Mouse (Mus musculus): ENCODE measurements around the gene Parp6. TPM values are rescaled to one million over a fixed set of nuclear protein-coding genes. Genes with fewer than 3 reads are reported as not detected.

Parp6 gene
- polyA plus RNA-seq (2012; ENCODE audit: insufficient read depth, low replicate concordance): 5.5 and 6.2 TPM in 2 replicates

DNA sequence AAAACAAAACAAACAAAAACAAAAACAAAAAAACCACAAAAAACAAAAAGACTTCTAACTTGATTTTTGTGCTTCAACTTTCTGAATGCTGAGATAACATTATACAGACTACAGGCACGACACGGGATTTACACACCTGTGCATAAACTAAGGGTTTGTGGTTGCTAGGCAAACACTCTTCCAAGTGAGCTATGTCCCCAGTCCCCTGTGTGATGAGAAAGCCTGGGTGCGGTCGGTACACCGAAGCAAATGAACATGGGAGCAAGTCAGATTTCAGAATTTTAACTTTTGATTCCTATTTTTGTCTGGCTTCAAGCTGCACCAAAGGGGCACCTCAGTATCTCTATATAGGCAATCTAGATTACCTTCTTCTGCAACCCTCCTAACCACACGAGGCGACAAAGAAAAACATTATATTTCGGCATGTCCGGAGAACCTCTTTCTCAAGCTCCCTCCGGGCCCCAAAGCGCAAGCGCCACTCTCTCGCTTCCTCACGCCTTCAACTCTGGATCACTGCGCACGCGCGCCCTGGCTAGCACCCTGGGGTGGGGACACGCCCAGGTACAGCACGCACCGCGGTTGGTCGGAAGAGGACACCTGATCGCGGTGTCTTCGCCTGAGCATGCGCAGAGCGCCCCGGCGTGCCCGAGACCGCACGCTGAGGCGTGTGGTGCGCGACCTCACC, at the start of gene Parp6:
Gene Parp6, plus strand, starts transcription at position 663 of the 685 bp plus-strand sequence.
- TF ChIP-seq FLI1 (IDR thresholded peaks at IDR 0.05; ENCODE audit: low read length) (no peak), GATA1 (IDR thresholded peaks at IDR 0.05; ENCODE audit: borderline replicate concordance, low read length) (no peak)
- H3K27me3 ChIP-seq (replicated peaks): peaks cover 11% of the 10 kb centered on the region
- no peaks in the 10 kb centered on the region for H3K9me3 ChIP-seq

DNA sequence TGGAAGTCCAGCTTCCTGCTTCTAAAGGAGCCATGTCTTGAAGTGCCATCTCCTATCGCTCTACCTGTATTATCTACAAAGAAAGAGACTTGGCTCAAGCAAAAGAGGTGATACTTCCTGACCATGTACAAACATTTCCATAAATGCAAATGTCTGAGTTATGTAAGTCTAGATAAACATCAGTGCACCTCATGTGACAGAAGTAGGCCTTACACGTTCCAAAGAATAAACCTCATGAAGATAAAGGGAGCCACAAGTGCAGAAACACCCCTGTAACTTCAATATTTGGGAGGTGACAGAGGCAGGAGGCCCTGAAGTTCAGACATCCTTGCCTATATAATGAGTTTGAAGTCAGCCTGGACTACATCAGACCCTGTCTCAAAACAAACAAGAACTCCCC, 45.2 kb upstream of the Parp6 start:
- Histone ChIP-seq H3K9me3 (no peaks in the 10 kb centered on the region), H3K36me3 (replicated peaks; ENCODE audit: low read length) (no peaks in the 10 kb centered on the region), H3K4me3 (replicated peaks) (no peak overlapping the region), H3K27me3 (replicated peaks) (peaks cover 22% of the 10 kb centered on the region), H3K4me1 (peaks cover 16% of the 10 kb centered on the region)
- TF ChIP-seq FLI1 (IDR thresholded peaks at IDR 0.05; ENCODE audit: low read length): no peak

More for the DNA sequence above, at the start of gene Parp6:
- H3K4me1 ChIP-seq: peaks cover 47% of the 10 kb centered on the region
- H3K36me3 ChIP-seq (replicated peaks; ENCODE audit: low read length): peaks cover 11% of the 10 kb centered on the region
- H3K4me3 ChIP-seq (replicated peaks): peak within 1 kb of the TSS; percentile 92

DNA sequence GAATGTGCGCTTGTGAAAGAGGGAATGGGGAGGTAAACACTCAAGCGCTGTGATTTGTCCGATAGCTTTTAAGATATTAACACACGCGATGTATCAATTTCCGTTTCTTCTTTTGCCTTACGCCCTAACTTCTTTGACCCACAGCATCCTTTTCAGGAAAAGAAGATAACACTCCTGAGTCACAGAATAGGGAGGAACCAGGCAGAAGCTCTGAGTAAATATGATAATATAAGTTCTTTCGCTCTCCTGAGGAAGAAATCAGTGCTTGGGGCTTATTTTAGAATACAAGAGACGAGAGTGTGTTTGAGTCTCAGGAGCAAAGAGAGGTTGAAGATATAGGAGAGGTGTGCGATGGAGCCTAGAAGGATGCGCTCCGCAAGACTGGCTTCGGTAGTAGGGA, 39.7 kb upstream of the Parp6 start:
- peak overlapping the region; percentile 88 for H3K4me3 ChIP-seq (replicated peaks)
- no peak for TF ChIP-seq GATA1 (IDR thresholded peaks at IDR 0.05; ENCODE audit: borderline replicate concordance, low read length)
- TF ChIP-seq FLI1 (IDR thresholded peaks at IDR 0.05; ENCODE audit: low read length): no peak
- no peaks in the 10 kb centered on the region for H3K36me3 ChIP-seq (replicated peaks; ENCODE audit: low read length)
- peaks cover 17% of the 10 kb centered on the region for H3K4me1 ChIP-seq
- H3K27me3 ChIP-seq (replicated peaks): peaks cover 64% of the 10 kb centered on the region
- no peaks in the 10 kb centered on the region for H3K9me3 ChIP-seq

- peaks cover 17% of the 10 kb centered on the region for H3K4me1 ChIP-seq
- H3K4me3 ChIP-seq (replicated peaks): peak within 1 kb of the TSS; percentile 88
- no peak for TF ChIP-seq FLI1 (IDR thresholded peaks at IDR 0.05; ENCODE audit: low read length)
- TF ChIP-seq GATA1 (IDR thresholded peaks at IDR 0.05; ENCODE audit: borderline replicate concordance, low read length): no peak
- H3K9me3 ChIP-seq: no peaks in the 10 kb centered on the region
- no peaks in the 10 kb centered on the region for H3K36me3 ChIP-seq (replicated peaks; ENCODE audit: low read length)
- peaks cover 68% of the 10 kb centered on the region for H3K27me3 ChIP-seq (replicated peaks)
These were observed 39.1 kb upstream of the Parp6 start, which contains the start of gene Celf6 for GRCm38 (mm10) chr9:59577844-59578504. Gene Celf6, plus strand, starts transcription at chr9:59577917.

DNA sequence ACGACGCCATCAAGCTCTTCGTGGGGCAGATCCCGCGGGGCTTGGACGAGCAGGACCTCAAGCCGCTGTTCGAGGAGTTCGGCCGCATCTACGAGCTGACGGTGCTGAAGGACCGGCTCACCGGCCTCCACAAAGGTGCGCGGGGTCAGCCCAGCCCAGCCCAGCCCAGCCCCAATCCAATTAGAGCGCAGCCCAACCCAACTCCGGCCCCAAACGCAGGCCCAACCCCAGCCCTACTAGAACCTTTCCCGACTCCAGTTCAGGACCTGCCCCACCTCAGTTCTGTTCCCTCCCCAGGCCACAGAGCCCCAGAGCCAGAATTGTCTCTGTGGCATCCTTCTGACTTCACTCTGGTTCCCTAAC, 38.6 kb upstream of the Parp6 start:
- TF ChIP-seq FLI1 (IDR thresholded peaks at IDR 0.05; ENCODE audit: low read length): no peak
- TF ChIP-seq GATA1 (IDR thresholded peaks at IDR 0.05; ENCODE audit: borderline replicate concordance, low read length): no peak
- H3K9me3 ChIP-seq: no peaks in the 10 kb centered on the region
- H3K36me3 ChIP-seq (replicated peaks; ENCODE audit: low read length): no peaks in the 10 kb centered on the region
- peaks cover 70% of the 10 kb centered on the region for H3K27me3 ChIP-seq (replicated peaks)
- H3K4me3 ChIP-seq (replicated peaks): peak overlapping the region; percentile 88
- peaks cover 17% of the 10 kb centered on the region for H3K4me1 ChIP-seq

DNA sequence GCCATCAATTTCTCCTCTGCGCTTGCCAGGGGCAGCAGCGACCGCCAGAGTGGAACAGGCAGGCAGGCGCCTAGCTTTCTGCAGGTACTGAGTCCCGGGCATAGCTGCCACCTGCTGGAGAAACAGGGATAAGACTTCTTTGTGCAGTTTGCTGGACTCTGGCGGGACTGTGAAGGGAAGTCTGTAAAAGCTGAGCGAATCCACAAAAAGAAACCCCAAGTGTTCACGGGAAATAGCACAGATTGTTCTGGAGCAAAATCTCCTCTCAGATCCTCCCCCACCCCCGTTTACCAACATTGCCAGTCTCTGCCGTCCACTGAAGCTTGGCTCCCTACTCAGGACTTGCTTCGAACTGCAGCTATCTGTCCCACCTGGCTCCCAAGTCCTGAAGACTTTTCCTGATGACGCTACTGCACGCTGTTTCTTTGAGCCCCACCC, 32.2 kb upstream of the Parp6 start:
- H3K9me3 ChIP-seq: no peaks in the 10 kb centered on the region
- TF ChIP-seq GATA1 (IDR thresholded peaks at IDR 0.05; ENCODE audit: borderline replicate concordance, low read length) (no peak), FLI1 (IDR thresholded peaks at IDR 0.05; ENCODE audit: low read length) (no peak)
- no peaks in the 10 kb centered on the region for H3K36me3 ChIP-seq (replicated peaks; ENCODE audit: low read length)
- peaks cover 86% of the 10 kb centered on the region for H3K27me3 ChIP-seq (replicated peaks)
- peaks cover 20% of the 10 kb centered on the region for H3K4me1 ChIP-seq
- peak overlapping the region; percentile 64 for H3K4me3 ChIP-seq (replicated peaks)

DNA sequence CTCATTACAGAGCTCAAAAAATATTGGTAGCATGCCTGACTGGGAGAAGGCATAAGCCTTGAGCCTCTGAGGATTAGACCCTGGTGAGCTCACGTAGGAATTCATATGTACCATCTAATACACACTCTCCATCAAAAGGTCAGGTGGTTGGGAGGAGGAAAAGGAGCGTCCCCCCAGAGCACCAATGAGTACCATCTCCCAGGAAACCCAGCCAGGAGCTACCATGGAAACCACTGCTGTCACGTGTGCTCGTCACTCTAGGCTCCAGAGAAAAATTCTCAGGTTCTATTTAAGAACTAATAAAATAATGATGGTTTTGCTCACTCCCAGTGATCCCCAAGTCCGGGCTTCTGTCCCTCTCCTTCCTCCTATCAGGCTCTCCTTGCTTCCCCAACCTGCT, 28.8 kb upstream of the Parp6 start:
- Histone ChIP-seq H3K36me3 (replicated peaks; ENCODE audit: low read length) (no peaks in the 10 kb centered on the region), H3K4me3 (replicated peaks) (no peak overlapping the region), H3K9me3 (no peaks in the 10 kb centered on the region), H3K27me3 (replicated peaks) (peaks cover 80% of the 10 kb centered on the region), H3K4me1 (peaks cover 33% of the 10 kb centered on the region)
- TF ChIP-seq GATA1 (IDR thresholded peaks at IDR 0.05; ENCODE audit: borderline replicate concordance, low read length): no peak
- TF ChIP-seq FLI1 (IDR thresholded peaks at IDR 0.05; ENCODE audit: low read length): no peak

GRCm38 (mm10) chr9:59588710-59589671, 28.1 kb upstream of the Parp6 start:
- Histone ChIP-seq H3K27me3 (replicated peaks) (peaks cover 74% of the 10 kb centered on the region), H3K36me3 (replicated peaks; ENCODE audit: low read length) (no peaks in the 10 kb centered on the region), H3K4me1 (peaks cover 33% of the 10 kb centered on the region), H3K9me3 (no peaks in the 10 kb centered on the region), H3K4me3 (replicated peaks) (no peak overlapping the region)
- TF ChIP-seq FLI1 (IDR thresholded peaks at IDR 0.05; ENCODE audit: low read length): no peak
- no peak for TF ChIP-seq GATA1 (IDR thresholded peaks at IDR 0.05; ENCODE audit: borderline replicate concordance, low read length)

DNA sequence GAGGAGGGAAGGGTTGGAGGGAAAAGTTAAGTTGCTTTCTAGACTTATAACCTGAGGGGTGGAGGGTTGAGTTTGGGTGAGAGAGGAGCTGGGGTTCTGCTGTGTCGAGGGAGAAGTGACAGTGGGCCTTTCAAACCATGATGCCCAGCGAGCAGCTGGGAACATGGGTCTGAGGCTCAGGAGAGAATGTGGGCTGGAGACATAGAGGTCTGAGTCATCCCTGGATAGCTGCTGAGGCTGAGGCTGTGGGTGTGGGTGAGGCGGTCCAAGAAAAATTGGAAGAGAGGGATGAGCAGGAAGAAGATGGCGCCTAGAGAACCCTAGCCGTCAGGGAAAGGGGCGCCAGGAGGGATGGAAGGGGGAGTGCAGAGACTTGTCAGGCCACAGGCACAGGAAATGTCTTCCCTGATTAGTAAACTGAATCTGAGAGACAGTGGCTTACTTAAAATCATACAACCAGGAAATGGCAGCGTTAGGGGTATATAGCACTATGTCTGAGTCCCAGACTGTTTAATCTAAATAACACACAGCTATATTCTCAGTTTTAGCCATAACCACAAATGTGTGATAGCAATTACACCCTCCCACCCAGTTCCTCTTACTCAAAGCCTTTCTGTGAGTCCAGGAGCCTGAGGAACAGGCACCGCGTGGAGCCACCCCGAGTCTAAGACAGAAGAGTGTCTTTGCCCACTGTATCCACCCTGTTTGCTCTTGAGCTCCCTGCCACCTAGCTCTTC, 27.2 kb upstream of the Parp6 start:
- no peaks in the 10 kb centered on the region for H3K36me3 ChIP-seq (replicated peaks; ENCODE audit: low read length)
- H3K27me3 ChIP-seq (replicated peaks): peaks cover 66% of the 10 kb centered on the region
- no peaks in the 10 kb centered on the region for H3K9me3 ChIP-seq
- H3K4me3 ChIP-seq (replicated peaks): no peak overlapping the region
- peaks cover 28% of the 10 kb centered on the region for H3K4me1 ChIP-seq
- TF ChIP-seq GATA1 (IDR thresholded peaks at IDR 0.05; ENCODE audit: borderline replicate concordance, low read length) (no peak), FLI1 (IDR thresholded peaks at IDR 0.05; ENCODE audit: low read length) (no peak)

Data from megakaryocyte, embryonic 14.5 days (primary cell).